Mouse (Mus musculus) spleen, postnatal 10 days (tissue): Measurements from ENCODE around the gene Vax1.
A peak's percentile ranks its signal among the peaks of the same experiment; 100 is the strongest.

Source experiments
- DNase-seq, 2 experiments: peaks; one replicate each; pipeline ENCODE4 v3.0.0; 2021 to 2022; ENCODE audit warnings: low spot score in 2 of 2

Gene Vax1

DNA sequence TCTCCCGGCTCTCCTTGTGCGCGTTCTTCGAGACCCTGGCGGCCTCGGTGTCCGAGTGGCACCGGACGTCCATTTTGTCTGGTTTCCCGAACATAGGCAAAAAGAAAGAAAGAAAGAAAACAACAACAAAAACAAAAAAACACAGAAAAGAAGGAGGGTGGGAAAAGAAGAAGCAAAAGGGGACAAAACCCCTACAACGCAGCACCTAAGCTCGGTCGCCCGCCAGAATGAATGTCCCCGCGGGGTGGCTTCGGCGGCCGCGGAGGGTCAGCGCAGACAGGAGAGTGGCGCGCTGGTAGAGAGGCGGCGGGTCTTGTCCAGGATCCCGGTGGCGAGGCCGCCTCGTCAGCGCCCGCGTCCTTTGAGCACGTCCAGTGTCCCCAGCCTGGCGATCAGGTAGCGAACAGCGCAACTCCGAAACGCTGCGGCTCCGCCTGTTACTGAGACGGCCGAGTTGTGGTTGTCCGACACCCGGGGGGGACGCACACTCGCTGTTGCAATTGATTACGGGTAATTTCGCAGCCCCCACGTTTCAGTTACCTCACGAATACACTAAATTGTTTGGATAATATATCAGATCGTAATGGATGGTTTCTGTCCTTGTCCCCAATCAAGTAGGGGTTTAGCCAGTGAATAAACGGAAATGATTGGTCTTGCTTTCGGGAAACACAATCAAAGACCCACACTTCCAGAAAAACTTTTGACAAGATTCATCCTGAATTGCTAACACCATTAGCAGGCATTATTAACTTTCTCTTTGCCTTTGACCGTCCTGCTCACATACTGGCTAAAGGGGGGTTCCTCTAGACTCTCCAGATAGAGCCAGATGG is at the start of gene Vax1:
TSS of gene Vax1 (minus strand) at position 121 of the 830 bp plus-strand sequence.
- DNase-seq = peak in 1 of 2 experiments; percentile 16

DNA sequence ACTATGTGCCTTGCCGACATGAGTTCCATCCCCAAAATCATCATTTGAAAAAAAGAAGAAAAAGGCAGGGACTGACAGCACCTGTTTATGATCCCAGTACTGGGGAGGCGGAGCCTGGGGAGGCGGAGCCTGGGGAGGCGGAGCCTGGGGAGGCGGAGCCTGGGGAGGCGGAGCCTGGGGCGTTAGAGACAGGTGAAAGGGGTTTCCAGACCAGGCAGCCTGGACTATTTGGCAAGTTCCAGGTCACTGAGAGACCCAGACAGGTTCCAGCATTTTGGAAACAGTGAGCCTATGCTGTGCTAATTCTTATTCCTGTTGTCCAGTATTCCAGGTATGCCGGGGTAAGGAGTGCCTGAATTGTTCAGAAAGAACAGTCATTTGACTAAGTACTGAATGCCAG is 49.1 kb upstream of the Vax1 start, which contains the start of gene Kcnk18:
TSS of gene Kcnk18 (plus strand) at position 224 of the 400 bp plus-strand sequence.
- no peak for DNase-seq

DNA sequence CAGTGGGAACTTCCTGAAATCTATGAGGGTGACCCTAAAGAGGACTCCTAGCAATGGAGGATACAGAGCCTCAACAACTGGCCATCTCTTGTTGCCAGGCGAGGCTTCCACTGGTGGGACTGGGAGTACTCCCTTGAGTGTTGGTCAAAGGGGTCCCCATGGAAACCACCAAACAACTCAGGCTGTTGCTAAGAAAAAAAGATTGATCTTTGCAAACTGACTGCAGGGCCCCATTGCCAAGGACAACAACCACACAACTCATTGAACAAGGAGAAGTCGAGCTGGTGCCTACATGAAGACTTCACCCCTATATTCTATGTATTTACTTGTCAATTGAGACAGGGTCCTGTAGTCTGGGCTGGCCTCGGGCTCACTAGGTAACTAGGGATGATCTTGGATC is 47.0 kb upstream of the Vax1 start:
- no peak for DNase-seq

DNA sequence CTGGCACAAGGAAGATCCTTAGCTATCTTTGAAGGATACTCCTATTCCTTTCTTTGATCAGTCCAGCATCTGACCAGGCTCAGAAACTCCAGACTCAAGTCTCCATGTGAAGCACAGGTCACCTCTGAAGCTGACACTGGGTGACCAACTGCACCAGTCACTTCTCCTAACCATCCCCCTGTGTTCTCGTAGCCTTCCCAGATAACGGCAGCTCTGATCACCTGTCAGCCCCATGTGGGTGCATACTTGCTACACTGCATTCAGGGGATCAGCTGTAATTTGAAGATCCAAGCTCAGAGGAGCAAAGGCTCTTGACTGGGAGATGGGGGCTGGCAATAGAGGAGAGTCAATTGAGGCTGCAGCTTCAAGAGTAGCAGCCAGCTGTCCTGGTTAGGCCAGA is 39.1 kb upstream of the Vax1 start:
- no peak for DNase-seq

DNA sequence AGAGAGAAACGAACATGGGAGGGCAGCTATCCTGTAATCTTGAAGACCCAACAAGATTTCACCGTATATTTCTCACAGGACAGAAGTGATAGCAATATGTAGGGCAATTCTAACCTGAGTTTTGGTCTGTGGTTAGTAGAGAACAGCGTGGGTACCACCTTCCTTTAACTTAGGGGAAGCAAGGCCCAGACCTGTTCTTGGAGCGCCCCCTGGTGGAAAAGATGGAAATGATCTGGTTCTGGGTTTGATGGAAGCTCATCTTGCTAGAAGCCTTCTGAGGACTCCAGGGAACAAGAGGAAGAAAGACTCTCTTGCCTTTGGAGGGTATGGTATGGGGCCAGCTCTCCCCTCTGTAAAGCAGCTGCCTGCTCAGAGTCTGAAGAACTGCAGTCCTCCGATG is 38.6 kb upstream of the Vax1 start:
- peak; percentile 44 to 74 for DNase-seq

DNA sequence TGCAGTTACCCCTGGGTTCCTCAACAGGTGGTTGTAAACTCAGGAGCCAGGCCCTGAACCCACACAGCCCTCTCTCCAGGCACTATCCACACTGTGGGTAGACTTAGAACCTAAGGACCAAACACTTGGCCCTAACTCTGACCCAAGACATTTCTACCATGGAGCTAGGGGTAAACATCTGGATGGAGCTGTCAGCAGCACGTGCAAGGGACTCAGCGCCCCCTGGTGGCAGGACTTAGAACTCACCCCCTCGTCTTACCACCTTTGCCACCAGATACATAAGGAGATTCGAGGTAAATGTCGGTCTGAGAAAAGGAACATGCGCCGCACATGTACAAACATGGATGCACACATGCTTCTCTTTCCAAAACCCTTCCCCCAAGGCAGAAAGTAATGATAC is 28.3 kb upstream of the Vax1 start:
- peak; percentile 54 to 75 for DNase-seq

DNA sequence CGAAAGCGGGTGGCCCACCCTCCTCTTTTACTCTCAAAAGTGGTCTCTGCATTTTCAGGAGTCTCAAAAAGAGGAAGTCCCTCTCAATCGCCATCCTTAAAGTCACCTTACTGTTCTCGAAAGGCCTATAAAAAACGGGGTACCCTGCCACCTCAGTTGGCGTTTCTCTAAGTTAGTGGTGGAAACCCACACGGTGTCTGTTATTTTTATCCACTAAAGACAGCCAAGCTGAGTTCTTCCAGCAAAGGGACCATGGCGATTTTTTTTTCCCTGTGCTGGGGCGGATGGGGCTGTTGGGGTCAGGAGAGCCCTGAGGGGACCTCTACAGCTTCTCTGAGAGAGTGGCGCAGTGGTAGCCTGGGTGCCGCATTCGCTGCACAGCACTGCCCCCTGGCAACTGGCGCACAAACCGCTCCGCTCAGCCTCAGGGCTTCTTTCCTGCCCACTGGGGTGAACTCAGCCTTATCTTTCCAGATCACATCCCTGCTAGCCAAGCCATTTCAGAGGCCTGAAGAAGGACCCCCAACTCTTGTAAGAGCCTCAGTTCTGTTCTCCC is 26.3 kb upstream of the Vax1 start:
- peak in 1 of 2 experiments; percentile 41 for DNase-seq

DNA sequence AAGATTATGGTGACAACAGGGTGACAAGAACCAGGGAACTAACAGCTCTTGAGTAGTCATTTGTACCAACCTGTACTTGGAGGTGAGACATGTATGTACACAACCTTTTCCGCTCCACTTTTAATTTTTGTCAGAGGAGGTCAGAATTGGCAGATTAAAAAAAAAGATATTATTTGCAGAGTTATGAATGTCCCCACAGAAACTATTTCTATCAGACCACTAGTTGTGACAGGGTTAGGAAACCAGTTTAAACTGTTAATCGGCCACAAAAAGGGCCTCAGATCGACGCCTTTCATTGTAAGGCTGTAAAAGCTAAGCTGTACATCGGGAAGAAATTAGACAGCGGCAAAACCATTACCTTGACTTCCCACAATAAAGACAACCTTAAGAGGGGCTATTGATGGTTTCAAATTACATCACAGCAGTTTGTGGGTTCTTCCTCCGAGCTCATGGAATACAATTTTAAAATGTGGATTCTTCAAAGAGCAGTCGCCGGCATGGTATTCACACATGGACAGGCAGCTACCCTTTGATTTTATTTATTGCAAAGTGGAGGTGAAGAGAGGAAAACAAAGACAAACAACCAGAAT is 25.4 kb upstream of the Vax1 start:
- DNase-seq = no peak

DNA sequence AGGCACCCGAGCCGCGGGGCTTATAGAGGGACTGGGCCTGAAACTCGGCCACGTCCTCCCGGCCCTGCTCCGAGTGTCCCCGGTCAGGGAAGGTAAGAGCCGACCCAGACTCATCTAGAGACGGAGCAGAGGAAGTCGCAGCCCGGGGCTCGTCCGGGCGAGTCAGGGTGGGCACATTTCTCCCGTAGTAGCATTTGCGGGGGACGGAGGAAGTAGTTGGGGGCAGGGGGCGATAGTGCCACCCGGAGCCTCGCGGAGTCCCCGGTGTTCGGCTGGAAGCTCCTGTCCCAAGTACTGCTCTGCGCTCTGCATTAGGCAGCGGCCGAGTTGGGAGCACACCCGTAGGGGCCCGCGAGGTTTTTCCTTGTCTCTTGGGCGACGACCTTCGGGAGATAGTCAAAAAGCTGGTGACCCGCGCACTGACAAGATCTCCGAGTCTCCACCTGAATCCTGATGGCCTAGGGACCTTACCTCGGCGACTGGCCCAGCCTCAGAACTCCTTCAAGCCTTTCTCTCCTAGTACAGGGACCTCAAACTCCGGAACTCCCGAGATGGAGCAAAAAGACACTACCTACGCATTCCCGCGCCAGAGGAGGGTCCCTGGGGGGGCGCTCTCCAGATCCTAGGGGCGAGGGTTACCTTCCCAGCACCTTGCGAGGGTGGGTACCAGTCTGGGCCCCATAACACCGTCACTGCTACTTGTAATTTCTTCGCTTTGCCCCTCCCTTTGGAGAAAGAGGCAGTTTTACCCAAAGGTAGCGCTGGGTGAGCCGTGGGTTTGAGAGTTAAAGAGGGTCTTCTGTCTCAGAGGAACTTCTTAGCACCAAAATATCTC is 24.3 kb upstream of the Vax1 start:
- DNase-seq = no peak

DNA sequence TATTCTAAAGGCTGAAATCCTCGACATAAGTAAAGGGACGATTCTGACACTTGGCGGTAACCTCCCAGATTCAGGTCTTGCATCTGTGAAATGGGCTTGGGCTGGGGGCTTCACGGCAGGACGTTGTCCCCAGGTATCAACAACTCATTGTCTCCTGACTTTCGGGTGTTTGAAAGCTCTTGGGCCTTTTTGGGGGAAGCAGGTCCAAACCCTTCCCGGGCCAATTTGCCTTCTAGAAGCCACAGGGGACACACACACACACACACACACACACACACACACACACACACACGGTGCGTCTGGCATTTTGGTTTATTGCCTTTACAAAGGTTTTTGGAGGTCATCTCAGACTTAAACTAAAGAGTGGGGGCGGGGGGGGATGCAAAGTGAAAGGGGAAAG is 23.6 kb upstream of the Vax1 start:
- no peak for DNase-seq

DNA sequence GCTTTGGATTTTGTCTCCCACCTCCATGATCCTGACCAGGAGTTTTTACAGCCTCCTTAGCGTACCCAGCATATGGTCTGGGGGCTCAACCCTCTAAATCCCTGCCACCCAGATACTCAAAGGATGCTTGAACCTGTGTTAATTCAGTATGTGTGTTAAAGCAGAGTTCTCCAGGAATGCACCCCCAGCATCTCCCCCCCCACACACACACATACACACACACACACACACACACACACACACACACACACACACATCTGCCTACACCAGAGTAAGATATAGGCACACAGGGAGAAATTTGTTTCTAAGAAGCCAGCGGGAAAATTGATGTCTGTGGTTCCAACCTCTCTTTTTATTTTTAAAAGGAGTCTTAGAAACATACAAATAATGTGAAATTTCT is 22.6 kb upstream of the Vax1 start:
- DNase-seq = no peak

DNA sequence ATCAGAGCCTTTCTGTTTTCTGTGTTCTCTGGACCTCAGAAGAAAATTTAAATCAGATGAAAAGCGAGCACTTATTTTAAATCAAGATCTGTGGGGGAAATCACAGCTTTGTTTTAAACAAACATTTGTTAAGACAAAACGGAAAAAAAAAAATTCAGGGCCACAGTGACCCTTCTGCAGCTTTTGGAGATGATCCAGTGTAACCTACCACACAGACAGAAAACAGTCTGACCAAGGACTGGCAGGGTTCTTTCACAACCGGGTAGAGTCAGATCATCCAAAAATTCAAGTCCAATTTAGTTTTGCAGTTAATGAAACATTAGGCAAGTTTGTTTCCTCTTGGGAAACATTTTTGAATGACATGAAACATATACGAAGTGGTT is 21.3 kb upstream of the Vax1 start:
- DNase-seq = no peak

DNA sequence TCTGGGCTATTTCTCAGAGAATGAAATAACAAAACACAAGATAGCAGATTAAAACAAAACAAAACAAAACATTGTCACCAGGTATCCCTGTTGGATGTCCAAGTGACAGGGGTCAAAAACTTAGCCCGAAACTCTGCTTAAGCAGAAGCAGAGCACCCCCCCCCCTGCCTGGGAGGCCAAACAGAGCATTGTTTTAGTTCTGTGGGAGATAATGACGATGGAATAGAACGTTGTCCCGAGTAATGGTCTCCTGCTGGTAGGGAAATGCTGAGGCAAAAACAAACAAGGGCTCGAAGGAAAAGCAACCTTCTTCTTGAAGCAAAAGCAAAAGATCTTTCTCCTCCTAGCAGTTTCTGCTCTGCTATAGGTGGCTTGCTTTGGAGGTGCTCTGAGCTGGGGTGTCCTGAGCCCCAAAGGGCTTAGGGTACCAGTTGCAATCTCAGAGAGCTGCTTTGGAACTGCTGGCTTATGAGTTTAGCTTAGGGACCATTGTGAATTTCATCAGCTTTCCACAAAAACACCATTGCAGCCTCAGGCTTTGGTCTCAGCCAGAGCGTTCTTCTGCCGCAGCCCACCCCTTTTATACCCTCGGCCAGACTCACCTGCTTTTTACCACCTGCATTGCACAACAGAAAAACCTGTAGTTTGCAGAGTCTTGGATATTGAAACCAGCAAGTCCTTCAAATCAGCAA is 20.7 kb upstream of the Vax1 start:
- DNase-seq = no peak

DNA sequence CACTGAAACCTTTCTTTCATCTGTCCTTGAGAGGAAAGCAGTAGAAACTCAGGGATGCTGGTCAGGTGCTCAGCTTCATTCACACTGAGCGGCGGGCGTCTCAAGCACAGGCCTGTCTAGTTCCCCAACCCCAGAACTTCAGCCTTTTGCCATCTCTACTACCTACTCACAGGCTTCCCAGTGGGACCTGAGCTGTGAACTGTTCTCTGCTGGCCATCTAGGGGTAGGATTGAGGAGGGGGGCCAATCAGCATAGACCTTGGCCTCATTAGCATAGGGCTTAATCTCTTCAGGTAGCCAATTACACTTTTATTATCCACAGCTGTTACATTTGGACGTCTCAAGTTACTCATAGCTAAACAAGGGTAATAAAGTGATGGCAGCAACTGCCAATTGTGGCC is 19.1 kb upstream of the Vax1 start:
- no peak for DNase-seq

DNA sequence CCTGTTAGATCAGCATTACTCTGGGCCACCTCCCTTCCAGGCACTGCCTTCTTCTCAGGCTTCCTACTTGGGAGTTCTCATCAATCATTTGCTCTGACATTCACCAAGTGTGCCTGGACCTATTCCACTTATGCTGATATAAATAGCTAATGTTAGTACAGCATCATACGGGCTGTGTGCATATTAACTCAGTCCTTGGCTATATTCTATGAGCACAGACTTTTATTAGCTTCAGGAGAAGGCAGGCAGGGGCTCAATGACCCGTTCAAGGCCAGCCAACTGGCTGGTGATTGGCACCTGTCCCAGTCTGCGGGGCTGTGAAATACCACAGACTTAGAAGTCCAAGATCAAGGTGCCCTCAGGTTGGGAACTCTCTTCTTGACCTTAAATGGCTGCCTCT is 14.1 kb upstream of the Vax1 start:
- no peak for DNase-seq

DNA sequence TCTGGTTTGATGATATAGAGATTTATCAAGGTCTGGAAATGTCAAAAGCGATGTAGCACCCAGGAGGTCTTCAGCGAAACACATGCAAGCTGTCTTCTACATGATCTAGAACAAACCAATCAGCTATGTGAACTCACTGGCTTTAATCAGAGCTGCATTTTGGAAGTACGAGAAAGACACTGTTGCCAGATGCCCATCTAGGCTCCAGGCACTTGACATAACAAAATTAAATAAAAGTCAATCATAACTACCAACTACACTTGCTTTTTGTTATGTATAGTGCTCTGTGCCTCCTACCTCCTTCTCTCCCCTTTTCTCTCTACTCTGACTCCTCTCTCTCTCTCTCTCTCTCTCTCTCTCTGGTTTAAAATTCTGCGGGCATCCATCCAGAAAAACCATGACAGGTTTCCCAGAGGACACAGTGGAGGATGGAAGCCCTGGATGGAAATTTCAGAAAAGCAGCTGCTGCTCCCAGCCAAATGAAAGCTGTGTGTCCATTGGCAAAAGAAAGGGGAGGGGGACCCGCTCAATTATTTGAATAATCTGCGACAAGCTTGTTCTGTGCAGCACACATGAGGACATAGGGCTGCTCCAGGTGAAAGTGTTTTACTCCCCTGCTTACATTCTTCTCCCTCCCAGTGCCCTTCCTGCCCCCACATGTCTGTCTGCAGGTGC is 3.6 kb upstream of the Vax1 start:
- DNase-seq = no peak

DNA sequence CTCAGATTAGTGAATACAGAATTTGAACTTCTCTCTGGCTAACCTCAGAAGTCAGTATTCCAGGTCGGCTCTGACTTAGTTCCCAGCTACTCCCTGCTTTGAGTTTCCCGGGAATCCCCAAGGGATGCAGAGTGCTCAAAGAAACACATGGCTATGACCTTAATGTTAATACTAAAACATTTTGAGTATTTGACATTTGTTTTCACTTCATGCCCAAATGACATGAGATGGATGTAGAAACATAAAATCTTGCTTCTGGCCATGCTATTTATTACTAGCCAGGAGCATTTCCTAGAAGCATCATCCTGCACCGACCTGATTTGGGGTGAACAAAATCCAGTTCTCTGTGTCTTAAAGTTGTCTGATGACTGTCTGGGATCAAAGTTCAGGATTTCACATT is 2.9 kb upstream of the Vax1 start:
- no peak for DNase-seq

DNA sequence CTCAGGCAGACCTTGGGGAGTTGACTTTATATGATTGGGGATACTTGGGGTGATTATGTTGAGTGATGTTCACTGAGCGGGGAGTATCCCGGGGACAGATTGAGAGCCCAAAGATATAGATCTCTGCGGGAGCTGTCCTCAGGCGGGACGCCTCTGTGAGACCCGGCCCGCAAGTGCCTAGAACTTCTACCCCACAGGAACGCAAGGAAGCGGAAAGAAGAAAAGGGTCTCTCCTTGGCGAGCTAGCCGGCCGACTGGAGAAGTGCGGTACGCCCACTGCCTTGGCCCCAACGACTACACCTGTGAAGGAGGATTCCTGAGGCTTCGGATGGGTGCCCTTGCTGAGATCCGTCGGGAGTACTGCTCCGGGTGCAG is 2.0 kb upstream of the Vax1 start:
- no peak for DNase-seq

DNA sequence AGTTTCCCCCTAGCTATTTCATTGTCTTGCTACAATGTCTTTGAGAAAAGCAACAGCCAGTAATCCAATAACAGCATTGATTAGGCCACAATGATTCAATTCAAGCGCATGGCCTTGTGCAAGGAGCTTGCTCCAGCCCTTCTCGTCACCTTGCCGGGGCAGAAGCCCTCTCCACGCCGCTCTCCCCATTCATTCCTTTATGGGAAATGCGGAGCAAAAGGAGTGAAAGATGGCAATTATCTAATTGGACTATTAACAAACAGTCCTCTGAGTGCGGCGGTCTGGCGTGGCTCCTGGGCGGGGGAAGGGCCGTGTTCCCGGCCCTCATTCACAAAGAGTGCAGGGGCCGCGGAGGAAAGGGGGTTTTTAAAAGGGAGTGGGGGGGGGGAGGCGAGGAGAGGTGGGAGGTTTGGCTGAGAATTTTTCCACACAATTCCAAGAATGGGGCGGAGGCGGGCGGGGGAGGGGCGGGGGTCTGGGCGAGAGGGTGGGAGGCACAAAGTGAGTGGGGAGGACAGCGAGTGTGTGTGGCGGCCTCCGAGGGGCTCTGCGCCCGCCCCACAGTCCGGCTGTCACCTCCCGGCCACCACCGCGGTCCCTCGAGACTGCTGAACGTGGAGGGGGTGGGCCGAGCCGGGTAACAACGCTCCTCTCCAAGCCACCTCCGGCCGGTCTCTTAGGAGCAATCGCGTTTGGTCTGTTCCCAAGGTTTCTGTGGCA is 1.5 kb upstream of the Vax1 start:
- DNase-seq = no peak

DNA sequence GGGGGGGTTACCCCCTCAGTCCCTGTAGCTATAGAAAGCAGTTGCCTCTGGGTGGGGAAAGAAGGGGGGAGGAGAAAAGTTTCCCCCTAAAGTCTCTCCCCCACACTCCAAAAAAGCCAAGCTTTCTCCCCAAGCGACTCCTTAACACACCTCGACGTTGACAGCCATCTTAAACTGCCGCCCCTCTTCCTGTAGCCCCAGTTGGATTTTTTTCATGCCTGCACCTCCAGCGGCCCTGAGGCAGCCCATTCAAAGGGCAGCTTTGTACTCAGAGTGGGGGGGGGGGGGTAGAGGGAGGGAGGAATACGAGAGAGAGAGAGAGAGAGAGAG is 875 bp upstream of the Vax1 start:
- no peak for DNase-seq
